Comparison of ENCODE assay signal across 8 mouse cellular contexts in genomic region chr17:15704475-15705300, GRCm38 (mm10). TPM values are rescaled to one million over a fixed set of nuclear protein-coding genes. Genes with fewer than 3 reads are reported as not detected.
DNase-seq lines count a peak whose midpoint lies in the region; ATAC-seq lines count a peak whose summit lies in the region.

Gene Chd1, plus strand, starts transcription at chr17:15704967.

- H3K9me3 ChIP-seq in heart, embryonic 12.5 days (replicated peaks) = no peaks in the 10 kb centered on the region
- no peaks in the 10 kb centered on the region for H3K9me3 ChIP-seq in liver, embryonic 12.5 days (replicated peaks)
- H3K9me3 ChIP-seq in stomach, embryonic 15.5 days = no peaks in the 10 kb centered on the region

- ATAC-seq in erythroid progenitor cell, adult 5-6 weeks (replicated peaks; ENCODE audit: low FRiP score, poor library complexity, severe bottlenecking) = peak; percentile 82
- peak; percentile 96 for ATAC-seq in heart, embryonic 12.5 days (ENCODE audit: insufficient number of reproducible peaks, low FRiP score)
- peak; percentile 93 for ATAC-seq in liver, embryonic 12.5 days
- peak; percentile 95 for ATAC-seq in stomach, embryonic 15.5 days (ENCODE audit: insufficient read depth, low FRiP score, low read depth)

- peak; percentile 93 for DNase-seq in CD4-positive helper T cell, adult 2 months (ENCODE audit: low read depth, low spot score)
- peak; percentile 79 for DNase-seq in brain, embryonic 18.5 days (ENCODE audit: low read depth, low spot score)
- DNase-seq in kidney, postnatal 10 days = peak; percentile 96
- DNase-seq in natural killer cell, adult 2 months (ENCODE audit: low spot score in 2 of 2) = peak; percentile 86 to 91

- under 1% methylated on average over 74 of the region's 124 CpGs for WGBS in heart, embryonic 12.5 days
- WGBS in liver, embryonic 12.5 days (ENCODE audit: insufficient replicate concordance) = under 1% methylated on average over 96 of the region's 124 CpGs
- under 1% methylated on average over 72 of the region's 124 CpGs for WGBS in stomach, embryonic 15.5 days

- H3K9ac ChIP-seq in heart, embryonic 12.5 days = peak within 1 kb of the TSS; percentile 98
- peak within 1 kb of the TSS; percentile 98 for H3K9ac ChIP-seq in liver, embryonic 12.5 days
- peak within 1 kb of the TSS; percentile 84 for H3K9ac ChIP-seq in stomach, embryonic 15.5 days

- H3K4me2 ChIP-seq in heart, embryonic 12.5 days = peak within 1 kb of the TSS; percentile 80
- peak within 1 kb of the TSS; percentile 82 for H3K4me2 ChIP-seq in liver, embryonic 12.5 days
- peak within 1 kb of the TSS; percentile 67 for H3K4me2 ChIP-seq in stomach, embryonic 15.5 days

- H3K36me3 ChIP-seq in heart, embryonic 12.5 days = peaks cover 10% of the 10 kb centered on the region
- peaks cover 26% of the 10 kb centered on the region for H3K36me3 ChIP-seq in liver, embryonic 12.5 days
- peaks cover 8% of the 10 kb centered on the region for H3K36me3 ChIP-seq in stomach, embryonic 15.5 days

- H3K27ac ChIP-seq in heart, embryonic 12.5 days (ENCODE audit: poor library complexity, severe bottlenecking) = peak within 1 kb of the TSS; percentile 98
- H3K27ac ChIP-seq in liver, embryonic 12.5 days = peak within 1 kb of the TSS; percentile 98
- peak within 1 kb of the TSS; percentile 94 for H3K27ac ChIP-seq in stomach, embryonic 15.5 days

- H3K27me3 ChIP-seq in heart, embryonic 12.5 days (replicated peaks) = no peaks in the 10 kb centered on the region
- no peaks in the 10 kb centered on the region for H3K27me3 ChIP-seq in liver, embryonic 12.5 days (replicated peaks)
- no peaks in the 10 kb centered on the region for H3K27me3 ChIP-seq in stomach, embryonic 15.5 days (replicated peaks)

- H3K4me1 ChIP-seq in heart, embryonic 12.5 days (replicated peaks) = peaks cover 3% of the 10 kb centered on the region
- peaks cover 34% of the 10 kb centered on the region for H3K4me1 ChIP-seq in liver, embryonic 12.5 days
- peaks cover 4% of the 10 kb centered on the region; the same call in 1 of the 2 replicates for H3K4me1 ChIP-seq in stomach, embryonic 15.5 days

- H3K4me3 ChIP-seq in heart, embryonic 12.5 days = peak within 1 kb of the TSS; percentile 99
- peak within 1 kb of the TSS; percentile 96 for H3K4me3 ChIP-seq in liver, embryonic 12.5 days
- peak within 1 kb of the TSS; percentile 83 for H3K4me3 ChIP-seq in stomach, embryonic 15.5 days (replicated peaks)

RNA-seq across cellular contexts. Expression of gene Chd1, which starts in this region (rescaled TPM):
- 37.7 and 50.8 TPM in 2 replicates for total RNA-seq in erythroid progenitor cell, adult 5-6 weeks (2015; ENCODE audit: low replicate concordance)
- 57.9 and 63.3 TPM in 2 replicates for total RNA-seq in erythroid progenitor cell, adult 5-6 weeks (2017; ENCODE audit: low replicate concordance)
- polyA plus RNA-seq in heart, embryonic 12.5 days (2016; fragmentation: Nextera tagmentation; extraction: Ambion mirVana) = 27.8 and 28.0 TPM in 2 replicates
- polyA plus RNA-seq in liver, embryonic 12.5 days (2016; fragmentation: Nextera tagmentation; extraction: Ambion mirVana) = 28.5 and 31.5 TPM in 2 replicates
- 30.0 and 30.5 TPM in 2 replicates for polyA plus RNA-seq in stomach, embryonic 15.5 days (2015; fragmentation: Nextera tagmentation; extraction: Ambion mirVana)

Comparison
In these comparisons a context has a peak if more than half of its experiments do, and no peak if none do; other contexts are left out.
1. Peak in every context shown above with its lines: DNase-seq, ATAC-seq, H3K4me3 ChIP-seq and H3K27ac ChIP-seq.